Mouse (Mus musculus) urinary bladder, postnatal 25 days (tissue): ENCODE data around the gene Parg.
"Not testable (repeated sequence)": the region's sequence is repeated elsewhere in the genome, so short reads cannot be mapped to it uniquely, and the experiment has no call there.

Source experiments
- DNase-seq: peaks from one replicate; pipeline ENCODE4 v3.0.0; 2022; ENCODE audit warnings: low spot score

Parg gene

DNA sequence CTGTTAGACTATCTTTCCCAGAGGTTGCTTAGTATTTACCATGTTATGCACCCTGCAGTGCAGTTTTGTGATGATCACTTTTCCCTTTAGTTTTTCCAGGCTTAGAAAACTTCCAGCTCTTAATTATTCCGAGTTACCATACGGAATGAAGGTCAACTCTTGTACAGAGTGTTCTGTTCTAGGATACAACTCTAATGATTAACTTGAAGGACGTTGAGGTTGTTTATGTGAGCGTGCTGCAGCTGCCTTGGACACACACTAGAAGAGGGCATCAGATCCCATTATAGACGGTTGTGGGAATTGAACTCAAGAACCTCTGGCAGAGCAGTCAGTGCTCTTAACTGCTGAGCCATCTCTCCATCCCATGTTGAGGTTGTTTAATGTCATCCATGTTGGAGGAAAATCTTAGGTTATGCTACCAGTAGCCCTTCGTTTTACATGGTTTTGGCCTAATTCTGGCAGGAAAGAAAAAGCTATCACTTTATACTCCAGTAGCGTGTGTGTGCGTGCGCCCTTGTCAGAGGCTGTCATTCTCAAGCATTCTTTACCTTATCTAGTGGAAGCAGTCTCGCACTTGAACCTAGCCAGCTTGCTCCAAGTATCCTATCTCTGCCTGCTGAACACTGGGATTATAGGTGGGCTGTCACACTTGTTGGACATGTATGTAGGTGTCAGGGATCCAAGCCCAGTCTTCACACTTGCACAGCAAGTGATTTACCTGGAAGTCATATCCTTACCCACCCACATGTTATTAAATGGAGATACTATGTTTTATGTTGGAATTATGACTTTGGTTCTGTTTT lies 22.2 kb upstream of the Parg start:
- no peak for DNase-seq

GRCm38 (mm10) chr14:32180861-32181260 lies 20.9 kb upstream of the Parg start:
- no peak for DNase-seq

GRCm38 (mm10) chr14:32183846-32184245 lies 17.9 kb upstream of the Parg start:
- no peak for DNase-seq

GRCm38 (mm10) chr14:32190627-32191391 lies 10.9 kb upstream of the Parg start:
- no peak for DNase-seq

DNA sequence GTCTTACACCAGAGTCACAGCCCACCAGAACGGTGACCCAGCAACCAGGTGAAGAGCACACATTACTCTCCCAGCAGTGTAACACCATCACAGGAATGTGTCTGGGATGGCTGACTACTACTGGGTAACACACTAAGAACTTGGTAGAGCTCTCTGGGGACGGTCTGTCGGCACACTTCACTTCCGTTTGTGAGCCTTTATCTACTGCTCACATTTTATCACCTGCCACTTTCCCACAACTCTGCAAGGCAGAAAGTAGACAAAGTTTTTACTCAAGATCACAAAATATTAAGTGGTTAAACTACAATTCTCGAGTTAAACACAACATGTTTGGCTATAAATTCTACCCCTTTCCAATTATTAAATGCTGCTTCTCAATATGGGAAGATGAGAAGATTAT lies 9.8 kb upstream of the Parg start:
- DNase-seq: no peak

DNA sequence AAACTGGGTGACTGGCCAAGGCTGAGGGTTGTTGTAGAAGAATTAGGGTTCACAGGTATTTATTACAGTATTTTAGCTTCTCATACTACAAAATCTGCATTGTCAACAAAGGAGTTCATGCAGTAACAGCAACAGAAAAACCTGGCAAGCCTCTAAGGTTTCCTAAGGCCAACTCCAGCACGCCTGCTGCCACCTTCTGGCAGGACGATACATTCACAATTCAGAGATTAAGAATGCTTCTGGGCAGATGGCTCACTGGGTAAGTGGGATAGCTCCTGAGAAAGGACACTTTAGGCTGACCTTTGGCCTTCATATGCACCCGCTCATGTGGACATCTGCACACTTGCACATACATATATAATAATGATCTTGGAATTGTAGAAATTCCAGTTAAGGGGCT lies 9.3 kb upstream of the Parg start:
- peak; percentile 30 for DNase-seq

DNA sequence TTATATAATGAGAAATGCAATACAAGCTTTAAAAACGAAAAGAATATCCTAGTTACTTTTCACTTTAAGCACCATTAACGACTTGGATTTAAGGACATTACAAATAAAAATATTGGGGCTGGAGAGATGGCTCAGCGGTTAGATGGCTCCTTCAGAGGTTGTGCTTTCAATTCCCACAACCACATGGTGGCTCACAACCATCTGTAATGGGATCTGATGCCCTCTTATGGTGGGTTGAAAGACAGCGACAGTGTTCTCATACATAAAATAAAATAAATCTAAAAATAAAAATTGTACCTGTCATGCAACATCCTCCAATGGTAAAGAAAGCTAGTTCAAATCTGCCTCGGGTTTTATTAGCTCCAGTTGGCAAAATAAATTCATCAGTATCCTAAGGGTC lies 8.2 kb upstream of the Parg start:
- not testable (repeated sequence) for DNase-seq

GRCm38 (mm10) chr14:32201354-32201753 lies 395 bp upstream of the Parg start:
- peak; percentile 51 for DNase-seq

GRCm38 (mm10) chr14:32226601-32227000 lies 24.9 kb downstream of the Parg start:
- DNase-seq: no peak

GRCm38 (mm10) chr14:32228996-32229395 lies 27.2 kb downstream of the Parg start:
- peak; percentile 67 for DNase-seq

DNA sequence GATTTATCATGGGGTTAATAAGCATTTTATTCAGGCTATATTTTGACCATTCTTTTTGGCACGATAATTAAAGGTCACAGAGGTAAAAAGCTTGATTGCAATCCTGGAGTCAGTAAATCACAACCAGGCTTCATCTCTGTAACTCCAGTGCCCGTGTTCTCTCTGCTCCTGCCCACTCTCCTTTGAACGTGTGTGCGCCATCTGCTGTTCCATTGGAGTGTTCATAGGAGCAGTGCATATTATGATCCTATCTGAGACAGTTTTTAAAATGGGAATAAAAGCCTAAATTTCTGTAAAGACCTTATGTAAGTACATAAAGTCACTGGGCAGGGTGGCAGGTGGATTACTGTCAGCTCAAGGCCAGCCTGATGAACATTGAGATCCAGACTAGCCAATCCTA lies 40.7 kb downstream of the Parg start:
- DNase-seq: no peak

DNA sequence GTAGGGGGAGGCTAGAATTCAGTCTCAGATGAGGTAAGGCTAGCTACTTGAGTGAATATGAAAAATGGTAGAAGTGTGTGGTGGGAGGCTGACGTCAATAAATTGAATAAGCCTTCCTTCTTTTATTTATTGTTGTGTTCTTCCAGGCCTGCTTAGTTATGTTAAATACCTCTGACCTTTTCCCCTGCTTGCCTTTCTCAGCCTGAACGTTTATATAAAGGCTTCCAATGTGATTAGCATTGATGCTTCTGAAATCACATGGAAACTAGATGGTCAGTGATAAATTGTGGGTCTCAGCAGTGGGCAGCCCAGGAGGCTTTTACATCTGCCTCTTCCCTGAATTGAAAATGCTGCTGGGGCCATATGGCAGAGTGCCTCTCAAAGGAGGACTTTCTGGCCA lies 44.3 kb downstream of the Parg start:
- no peak for DNase-seq

DNA sequence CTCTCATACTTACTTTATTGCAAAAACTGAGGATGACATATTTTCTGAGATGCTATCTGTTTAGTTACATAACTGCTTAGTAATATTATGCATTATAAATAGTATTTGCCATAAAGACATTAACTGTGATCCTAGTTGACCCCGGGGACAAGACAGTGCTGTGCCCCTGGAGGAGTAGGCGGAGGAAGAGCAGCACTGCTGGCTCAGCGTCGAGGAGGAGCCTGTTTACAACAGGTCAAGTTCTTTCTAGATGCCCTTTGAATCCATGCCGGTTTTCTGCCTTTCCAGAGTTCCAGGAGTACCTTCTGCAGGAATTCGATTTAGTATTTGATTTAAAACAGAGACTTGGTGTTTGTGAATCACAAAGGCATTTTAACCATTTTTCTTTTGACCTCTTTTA lies 47.9 kb downstream of the Parg start:
- DNase-seq: no peak

DNA sequence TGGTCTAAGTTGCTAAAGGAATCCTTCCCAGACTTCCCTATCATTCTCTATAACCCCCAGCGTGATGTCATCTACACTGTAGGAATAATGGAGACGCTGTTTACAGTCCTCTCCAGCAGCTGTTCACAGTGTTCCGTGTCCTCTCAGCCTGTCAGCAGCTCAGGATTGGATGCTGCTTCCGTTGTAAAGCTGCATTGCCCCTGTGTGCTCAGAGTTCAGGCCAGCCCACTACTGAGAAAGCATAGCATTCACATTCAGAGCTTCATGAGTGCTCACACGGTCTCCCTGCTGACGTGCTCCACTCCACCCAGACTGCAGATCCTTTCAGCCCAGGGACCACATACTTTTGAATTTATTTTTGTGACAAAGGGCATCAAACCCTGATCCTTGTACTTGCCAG lies 59.1 kb downstream of the Parg start:
- DNase-seq: no peak

DNA sequence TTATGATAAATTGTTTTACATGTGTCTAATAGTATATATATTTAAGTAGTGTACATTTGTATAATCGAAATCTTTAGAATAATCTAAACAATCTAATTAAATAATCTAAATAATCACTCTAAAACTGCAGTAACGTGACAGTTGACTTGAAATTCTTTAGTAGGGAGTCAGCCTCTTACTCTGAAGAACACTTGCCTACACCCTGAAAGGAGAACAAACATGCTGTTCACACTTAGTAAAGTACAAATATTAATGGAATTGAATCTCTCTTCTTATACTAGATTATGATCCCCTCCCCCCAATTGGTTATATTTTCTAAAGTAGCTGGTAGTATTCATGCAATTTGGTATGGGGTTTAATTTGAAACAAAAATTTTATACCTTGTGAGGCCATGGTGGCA lies 60.0 kb downstream of the Parg start:
- DNase-seq: no peak

- DNase-seq: no peak
Observed at GRCm38 (mm10) chr14:32268999-32269398, 67.2 kb downstream of the Parg start.

- DNase-seq: no peak
Observed at GRCm38 (mm10) chr14:32269589-32269988, 67.8 kb downstream of the Parg start.

- DNase-seq: no peak
Observed at GRCm38 (mm10) chr14:32301622-32302021, 99.9 kb downstream of the Parg start.

GRCm38 (mm10) chr14:32302423-32302822 lies 100.7 kb downstream of the Parg start:
- DNase-seq: no peak

- DNase-seq: no peak
Observed at GRCm38 (mm10) chr14:32304921-32305320, 103.2 kb downstream of the Parg start.

DNA sequence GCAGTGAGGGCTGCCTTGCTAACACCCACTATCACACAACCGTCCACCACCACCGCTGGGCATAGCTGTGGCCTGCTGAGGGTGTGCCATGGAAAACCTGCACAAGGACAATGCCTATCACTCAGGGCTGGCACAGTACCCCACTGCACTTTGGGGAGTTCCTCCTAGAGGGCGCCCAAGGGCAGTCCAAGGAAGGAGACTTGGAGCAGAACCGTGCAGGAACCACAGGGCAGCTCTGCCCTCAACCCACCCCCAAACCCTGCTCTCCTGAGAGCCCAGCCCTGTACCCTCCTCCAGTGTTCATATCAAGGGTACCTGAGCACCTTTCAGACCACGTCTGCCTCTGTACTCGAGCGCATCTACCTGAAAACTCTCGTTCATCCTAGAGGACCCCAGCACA lies 108.1 kb downstream of the Parg start:
- DNase-seq: peak; percentile 12

- no peak for DNase-seq
Observed at GRCm38 (mm10) chr14:32311381-32312035, 109.8 kb downstream of the Parg start.

- DNase-seq: no peak
Observed at GRCm38 (mm10) chr14:32317822-32318221, 116.1 kb downstream of the Parg start.
